In genomic region chrX:67092395-67092794, GRCm38 (mm10) we compare ENCODE assay signal across 24 mouse cellular contexts.
A peak's percentile ranks its signal among the peaks of the same experiment; 100 is the strongest.
DNase-seq lines count a peak whose midpoint lies in the region; ATAC-seq and TF ChIP-seq lines count a peak whose summit lies in the region.
"Had no signal": no experiment of that assay in that cellular context is flagged by ENCODE, and none has a peak within 500 bp of the region (broad histone marks: within the 10 kb centered on the region; RNA-seq: fewer than 3 reads in every experiment).

No protein-coding gene starts in this region.

- H3K4me1 ChIP-seq in hindbrain, postnatal 0 days (ENCODE audit: insufficient read depth, low read length), result no peaks in the 10 kb centered on the region
- no peaks in the 10 kb centered on the region for H3K4me1 ChIP-seq in hindbrain, embryonic 13.5 days (replicated peaks)
- H3K4me1 ChIP-seq in midbrain, postnatal 0 days (ENCODE audit: insufficient read depth, low read length), result no peaks in the 10 kb centered on the region
- H3K4me1 ChIP-seq in midbrain, embryonic 13.5 days (replicated peaks), result no peaks in the 10 kb centered on the region
- H3K4me1 ChIP-seq: embryonic facial prominence, embryonic 10.5 days; embryonic facial prominence, embryonic 13.5 days; forebrain, embryonic 13.5 days; hindbrain, embryonic 15.5 days; intestine, embryonic 15.5 days had no signal

- DNase-seq in embryo, embryonic 11 days, result peak; percentile 0
- no peak for DNase-seq in embryo, embryonic 9.5 days (ENCODE audit: extremely low spot score)
- peak; percentile 3 for DNase-seq in hindbrain, postnatal 0 days (ENCODE audit: low spot score)
- DNase-seq in midbrain, postnatal 0 days (ENCODE audit: low spot score), result peak; percentile 8
- no peak for DNase-seq in kidney, adult 11 months
- DNase-seq: adrenal gland, adult 2 months; adrenal gland, postnatal 14 days; cerebellum, adult 18-20 months; cerebellum, adult 9-10 months; forebrain, postnatal 0 days; gastrocnemius, adult 2 months; gastrocnemius, postnatal 14 days; heart, adult 11 months; kidney, adult 18-20 months had no signal

- H3K36me3 ChIP-seq in hindbrain, postnatal 0 days (ENCODE audit: insufficient read depth, low read length), result no peaks in the 10 kb centered on the region
- no peaks in the 10 kb centered on the region for H3K36me3 ChIP-seq in hindbrain, embryonic 13.5 days
- no peaks in the 10 kb centered on the region for H3K36me3 ChIP-seq in midbrain, postnatal 0 days (ENCODE audit: insufficient read depth, low read length)
- H3K36me3 ChIP-seq in midbrain, embryonic 13.5 days, result no peaks in the 10 kb centered on the region
- H3K36me3 ChIP-seq: embryonic facial prominence, embryonic 10.5 days; embryonic facial prominence, embryonic 13.5 days; hindbrain, embryonic 15.5 days; intestine, embryonic 15.5 days had no signal

- TF ChIP-seq CTCF in hindbrain, postnatal 0 days (IDR thresholded peaks at IDR 0.05; ENCODE audit: low read depth), result no peak
- TF ChIP-seq CTCF in midbrain, postnatal 0 days (IDR thresholded peaks at IDR 0.05), result no peak

- no peak overlapping the region for H3K4me3 ChIP-seq in hindbrain, postnatal 0 days (ENCODE audit: low read length)
- H3K4me3 ChIP-seq in hindbrain, embryonic 13.5 days, result no peak overlapping the region
- H3K4me3 ChIP-seq in midbrain, postnatal 0 days (ENCODE audit: low read depth, low read length), result no peak overlapping the region
- no peak overlapping the region for H3K4me3 ChIP-seq in midbrain, embryonic 13.5 days (replicated peaks)
- H3K4me3 ChIP-seq: embryonic facial prominence, embryonic 10.5 days; embryonic facial prominence, embryonic 13.5 days; erythroblast, embryonic 14.5 days; forebrain, embryonic 13.5 days; gastrocnemius, adult 2 months; hindbrain, embryonic 15.5 days; intestine, embryonic 15.5 days had no signal

- ATAC-seq in hindbrain, postnatal 0 days, result no peak
- ATAC-seq in hindbrain, embryonic 13.5 days (ENCODE audit: low FRiP score), result no peak
- ATAC-seq in midbrain, postnatal 0 days (ENCODE audit: low FRiP score), result no peak
- no peak for ATAC-seq in midbrain, embryonic 13.5 days
- ATAC-seq: CD4-positive, CD25-positive, alpha-beta regulatory T cell, adult 4 months; forebrain, embryonic 13.5 days; forebrain, postnatal 0 days; intestine, embryonic 15.5 days had no signal

- no peaks in the 10 kb centered on the region for H3K27me3 ChIP-seq in hindbrain, postnatal 0 days (ENCODE audit: insufficient read depth, low read length)
- no peaks in the 10 kb centered on the region for H3K27me3 ChIP-seq in hindbrain, embryonic 13.5 days
- no peaks in the 10 kb centered on the region for H3K27me3 ChIP-seq in midbrain, postnatal 0 days (ENCODE audit: insufficient read depth, low read length)
- H3K27me3 ChIP-seq in midbrain, embryonic 13.5 days, result no peaks in the 10 kb centered on the region
- H3K27me3 ChIP-seq: embryonic facial prominence, embryonic 13.5 days; forebrain, embryonic 13.5 days; hindbrain, embryonic 15.5 days; intestine, embryonic 15.5 days had no signal

- H3K4me2 ChIP-seq in hindbrain, postnatal 0 days (ENCODE audit: low read depth, low read length), result no peak overlapping the region
- H3K4me2 ChIP-seq in hindbrain, embryonic 13.5 days, result no peak overlapping the region
- no peak overlapping the region for H3K4me2 ChIP-seq in midbrain, postnatal 0 days (ENCODE audit: low read depth, low read length, poor library complexity, severe bottlenecking)
- H3K4me2 ChIP-seq in midbrain, embryonic 13.5 days (replicated peaks), result no peak overlapping the region
- H3K4me2 ChIP-seq: embryonic facial prominence, embryonic 13.5 days; forebrain, embryonic 13.5 days; heart, embryonic 11.5 days; hindbrain, embryonic 15.5 days; intestine, embryonic 15.5 days had no signal

- no peak overlapping the region for H3K9ac ChIP-seq in hindbrain, postnatal 0 days (replicated peaks; ENCODE audit: low read length)
- no peak overlapping the region for H3K9ac ChIP-seq in hindbrain, embryonic 13.5 days
- H3K9ac ChIP-seq in midbrain, postnatal 0 days (replicated peaks; ENCODE audit: low read length, poor library complexity, severe bottlenecking), result no peak overlapping the region
- no peak overlapping the region for H3K9ac ChIP-seq in midbrain, embryonic 13.5 days (replicated peaks)
- H3K9ac ChIP-seq: embryonic facial prominence, embryonic 13.5 days; forebrain, embryonic 13.5 days; forebrain, postnatal 0 days; hindbrain, embryonic 15.5 days; intestine, embryonic 15.5 days had no signal

- H3K9me3 ChIP-seq in hindbrain, postnatal 0 days (ENCODE audit: low read length), result no peaks in the 10 kb centered on the region
- H3K9me3 ChIP-seq in hindbrain, embryonic 13.5 days, result no peaks in the 10 kb centered on the region
- no peaks in the 10 kb centered on the region for H3K9me3 ChIP-seq in midbrain, postnatal 0 days (ENCODE audit: low read length)
- H3K9me3 ChIP-seq in midbrain, embryonic 13.5 days, result no peaks in the 10 kb centered on the region
- H3K9me3 ChIP-seq: embryonic facial prominence, embryonic 13.5 days; forebrain, embryonic 13.5 days; hindbrain, embryonic 15.5 days; intestine, embryonic 15.5 days had no signal

- WGBS in hindbrain, postnatal 0 days, result 46% methylated on average over 3 of the region's 3 CpGs
- WGBS in hindbrain, embryonic 13.5 days, result 60% methylated on average over 3 of the region's 3 CpGs
- WGBS in midbrain, postnatal 0 days, result 57% methylated on average over 3 of the region's 3 CpGs
- 52% methylated on average over 3 of the region's 3 CpGs for WGBS in midbrain, embryonic 13.5 days

- H3K27ac ChIP-seq in hindbrain, postnatal 0 days, result no peak overlapping the region
- H3K27ac ChIP-seq in hindbrain, embryonic 13.5 days, result no peak overlapping the region
- no peak overlapping the region for H3K27ac ChIP-seq in midbrain, postnatal 0 days (ENCODE audit: low read depth, low read length)
- H3K27ac ChIP-seq in midbrain, embryonic 13.5 days, result no peak overlapping the region
- H3K27ac ChIP-seq: embryonic facial prominence, embryonic 10.5 days; embryonic facial prominence, embryonic 13.5 days; forebrain, embryonic 13.5 days; gastrocnemius, adult 2 months; hindbrain, embryonic 15.5 days; intestine, embryonic 15.5 days had no signal

Comparison
In these comparisons a context has a peak if more than half of its experiments do, and no peak if none do; other contexts are left out.
1. DNase-seq: peak in embryo, embryonic 11 days (single experiment), hindbrain, postnatal 0 days (single experiment) and midbrain, postnatal 0 days (single experiment); none in embryo, embryonic 9.5 days (single experiment) and kidney, adult 11 months (single experiment).